8 mouse cellular contexts compared by ENCODE assay signal in the genomic region with DNA sequence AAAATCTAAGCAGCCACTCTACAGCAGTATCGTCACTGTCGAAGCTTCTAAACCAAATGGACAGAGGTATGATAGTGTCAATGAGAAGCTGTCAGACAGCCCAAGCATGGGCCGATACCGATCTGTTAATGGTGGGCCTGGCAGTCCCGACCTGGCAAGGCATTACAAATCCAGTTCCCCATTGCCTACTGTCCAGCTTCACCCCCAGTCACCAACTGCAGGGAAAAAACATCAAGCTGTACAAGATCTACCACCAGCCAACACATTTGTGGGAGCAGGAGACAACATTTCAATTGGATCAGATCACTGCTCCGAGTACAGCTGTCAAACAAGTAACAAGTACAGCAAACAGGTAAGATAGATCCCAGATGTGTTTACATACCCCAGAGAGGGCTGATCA. TPM values are rescaled to one million over a fixed set of nuclear protein-coding genes. Genes with fewer than 3 reads are reported as not detected.
DNase-seq lines count a peak whose midpoint lies in the region; ATAC-seq and TF ChIP-seq lines count a peak whose summit lies in the region.

No protein-coding gene starts in this region.

- 40% methylated on average over 6 of the region's 6 CpGs for WGBS in kidney, postnatal 0 days
- WGBS in intestine, embryonic 16.5 days = 29% methylated on average over 6 of the region's 6 CpGs
- 52% methylated on average over 6 of the region's 6 CpGs for WGBS in olfactory bulb, adult 2 months

- no peak for DNase-seq in kidney, postnatal 0 days (ENCODE audit: low spot score)
- no peak for DNase-seq in kidney, postnatal 25 days
- DNase-seq in gastrocnemius, postnatal 10 days = no peak
- DNase-seq in spleen, adult 12 weeks (ENCODE audit: low spot score) = no peak
- no peak for DNase-seq in layer of hippocampus, adult 11-12 months (ENCODE audit: low spot score)

- ATAC-seq in kidney, postnatal 0 days (replicated peaks; ENCODE audit: low FRiP score, low read depth) = no peak
- no peak for ATAC-seq in intestine, embryonic 16.5 days

- H3K4me1 ChIP-seq in kidney, postnatal 0 days (replicated peaks; ENCODE audit: insufficient read depth, low read length) = peaks cover 12% of the 10 kb centered on the region; the same call in 1 of the 2 replicates
- H3K4me1 ChIP-seq in embryonic fibroblast, embryonic 13.5 days (ENCODE audit: control insufficient read depth, insufficient read depth, low read length) = no peaks in the 10 kb centered on the region
- H3K4me1 ChIP-seq in intestine, embryonic 16.5 days (ENCODE audit: control insufficient read depth, insufficient read depth, low read length) = peaks cover 26% of the 10 kb centered on the region
- H3K4me1 ChIP-seq in olfactory bulb, adult 2 months (ENCODE audit: control insufficient read depth, insufficient read depth, low read length) = 0 out of 2 replicates have a peak, but pooled peaks cover 9% of the 10 kb centered on the region

- no peak overlapping the region for H3K4me3 ChIP-seq in kidney, postnatal 0 days (replicated peaks; ENCODE audit: low read depth, low read length)
- peak overlapping the region; percentile 72 for H3K4me3 ChIP-seq in embryonic fibroblast, embryonic 13.5 days (ENCODE audit: insufficient read depth, low read length)
- H3K4me3 ChIP-seq in intestine, embryonic 16.5 days (ENCODE audit: low read length) = peak overlapping the region; percentile 70
- peak overlapping the region; percentile 48 for H3K4me3 ChIP-seq in olfactory bulb, adult 2 months (ENCODE audit: insufficient read depth, low read depth, low read length)

- H3K9me3 ChIP-seq in kidney, postnatal 0 days (replicated peaks; ENCODE audit: low read length) = no peaks in the 10 kb centered on the region
- no peaks in the 10 kb centered on the region for H3K9me3 ChIP-seq in intestine, embryonic 16.5 days (ENCODE audit: control insufficient read depth, low read length)

- no peak overlapping the region for H3K27ac ChIP-seq in kidney, postnatal 0 days
- no peak overlapping the region for H3K27ac ChIP-seq in embryonic fibroblast, embryonic 13.5 days (ENCODE audit: insufficient read depth, low read length)
- no peak overlapping the region for H3K27ac ChIP-seq in intestine, embryonic 16.5 days (ENCODE audit: low read length)
- no peak overlapping the region for H3K27ac ChIP-seq in olfactory bulb, adult 2 months (ENCODE audit: insufficient read depth, low read depth, low read length)

- no peak for TF ChIP-seq CTCF in kidney, postnatal 0 days (IDR thresholded peaks at IDR 0.05; ENCODE audit: low read depth)
- no peak for TF ChIP-seq CTCF in embryonic fibroblast, embryonic 13.5 days (IDR thresholded peaks at IDR 0.05; ENCODE audit: borderline replicate concordance, insufficient read depth, low read length)
- TF ChIP-seq CTCF in olfactory bulb, adult 2 months (IDR thresholded peaks at IDR 0.05; ENCODE audit: insufficient read depth, low read depth, low read length) = no peak

- H3K27me3 ChIP-seq in kidney, postnatal 0 days (ENCODE audit: insufficient read depth, low read length) = peaks cover 17% of the 10 kb centered on the region; the same call in 1 of the 2 replicates
- H3K27me3 ChIP-seq in intestine, embryonic 16.5 days (replicated peaks; ENCODE audit: control insufficient read depth, insufficient read depth, low read length) = peaks cover 17% of the 10 kb centered on the region; the same call in 1 of the 2 replicates

- no peak for TF ChIP-seq POLR2A in embryonic fibroblast, embryonic 13.5 days (IDR thresholded peaks at IDR 0.05; ENCODE audit: low read depth, low read length)
- no peak for TF ChIP-seq POLR2A in olfactory bulb, adult 2 months (IDR thresholded peaks at IDR 0.05; ENCODE audit: insufficient read depth, low read depth, low read length)

- H3K4me2 ChIP-seq in kidney, postnatal 0 days (ENCODE audit: low read length) = peak overlapping the region; percentile 30
- H3K4me2 ChIP-seq in intestine, embryonic 16.5 days (ENCODE audit: low read depth, low read length) = peak overlapping the region; percentile 96

- no peak overlapping the region for H3K9ac ChIP-seq in kidney, postnatal 0 days (ENCODE audit: low read depth, low read length)
- H3K9ac ChIP-seq in intestine, embryonic 16.5 days (ENCODE audit: low read depth, low read length) = no peak overlapping the region

- H3K36me3 ChIP-seq in kidney, postnatal 0 days (ENCODE audit: insufficient read depth, low read length) = no peaks in the 10 kb centered on the region
- no peaks in the 10 kb centered on the region for H3K36me3 ChIP-seq in intestine, embryonic 16.5 days (ENCODE audit: control insufficient read depth, insufficient read depth, low read length)

RNA-seq across cellular contexts. Expression of a gene that starts 4.2 kb away (rescaled TPM):
- polyA plus RNA-seq in kidney, postnatal 0 days (2015; fragmentation: Nextera tagmentation; extraction: Ambion mirVana) = 3.5 and 3.6 TPM in 2 replicates
- polyA plus RNA-seq in embryonic fibroblast, embryonic 13.5 days (2011; ENCODE audit: insufficient read length, low read depth, missing spikeins) = 61.2 and 63.8 TPM in 2 replicates
- polyA plus RNA-seq in intestine, embryonic 16.5 days (2015; fragmentation: Nextera tagmentation; extraction: Ambion mirVana) = 3.3 and 3.8 TPM in 2 replicates
- polyA plus RNA-seq in olfactory bulb, adult 2 months (2012; ENCODE audit: insufficient read depth, insufficient read length, low replicate concordance, missing spikeins) = not detected in 2 replicates
- total RNA-seq in gastrocnemius, postnatal 10 days (2021) = 10 to 100 TPM in 1 of 2 experiments, 1 to 10 TPM in 1; 9.6 to 16.8 TPM
